Mouse (Mus musculus) heart, postnatal 0 days (tissue): ENCODE measurements around the gene Scaf1.

Source experiments
- CTCF ChIP-seq: IDR thresholded peaks from 2 replicates; pipeline ENCODE4 v1.5.1; 2016; ENCODE audit warnings: antibody characterized with exemption, control low read depth, low read depth
- EP300 ChIP-seq: IDR thresholded peaks from 2 replicates; pipeline ENCODE4 v1.6.1; 2016; ENCODE audit warnings: antibody characterized with exemption, low read depth

DNA sequence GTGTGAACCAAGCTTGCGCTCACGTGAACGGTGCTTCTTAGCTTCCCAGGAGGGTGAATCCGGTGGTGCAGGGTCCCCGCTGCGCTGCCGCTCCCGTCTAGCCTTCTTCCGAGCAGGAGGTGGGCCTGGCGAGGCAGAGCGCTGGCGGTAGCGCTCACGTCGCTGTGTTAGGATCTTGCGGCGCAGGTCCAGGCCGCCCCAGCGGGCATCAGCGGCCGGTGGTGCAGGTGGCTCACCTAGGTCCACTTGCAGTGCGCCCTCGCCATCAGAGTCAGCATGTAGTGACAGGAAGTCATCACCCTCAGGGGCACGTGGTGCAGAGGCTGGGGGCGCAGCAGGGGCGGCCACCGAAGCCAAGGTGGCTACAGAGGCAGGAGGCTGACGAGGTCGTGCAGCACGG lies 8.3 kb downstream of the Scaf1 start:
- TF ChIP-seq CTCF = no peak
- TF ChIP-seq EP300 = no peak
